Mouse (Mus musculus): ENCODE measurements around the gene Tmem19. TPM values are rescaled to one million over a fixed set of nuclear protein-coding genes. Genes with fewer than 3 reads are reported as not detected.

Gene Tmem19
- polyA plus RNA-seq, 1 experiment from 2014 or later, result 22.3 TPM

DNA sequence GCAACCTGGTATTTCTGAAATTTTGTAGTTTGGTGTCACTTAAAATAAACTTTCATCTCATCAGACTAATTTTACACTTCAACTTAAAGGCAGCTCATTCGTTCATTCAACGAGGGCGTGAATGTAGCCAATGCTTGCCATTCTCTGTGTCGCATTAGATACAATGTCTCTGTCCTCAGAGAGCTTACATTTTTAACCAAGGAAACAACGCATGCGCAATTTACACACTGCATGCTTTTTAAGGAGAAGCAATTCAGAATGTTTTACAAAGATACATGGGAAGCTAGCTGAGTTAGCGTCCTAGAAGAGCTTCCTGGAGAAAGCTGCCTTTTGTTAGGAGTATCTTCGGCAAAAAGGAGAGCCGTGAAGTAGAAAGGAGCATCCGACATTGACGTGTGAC is 46.0 kb downstream of the Tmem19 start:
- H3K9ac ChIP-seq (ENCODE audit: low read depth, low read length), result peak overlapping the region; percentile 95
- H3K4me2 ChIP-seq, result peak overlapping the region; percentile 75
- H3K9me3 ChIP-seq (replicated peaks; ENCODE audit: control insufficient read depth, low read length), result no peaks in the 10 kb centered on the region
- H3K27me3 ChIP-seq (ENCODE audit: control insufficient read depth, insufficient read depth, low read length), result no peaks in the 10 kb centered on the region
- H3K4me3 ChIP-seq (ENCODE audit: low read depth, low read length), result peak overlapping the region; percentile 95
- H3K36me3 ChIP-seq (ENCODE audit: control insufficient read depth, insufficient read depth, low read length), result no peaks in the 10 kb centered on the region
- no peak for ATAC-seq (replicated peaks; ENCODE audit: insufficient number of reproducible peaks, low FRiP score, low TSS enrichment)
- 41% methylated on average over 11 of the region's 11 CpGs for WGBS (ENCODE audit: insufficient replicate concordance)
- peak overlapping the region; percentile 98 for H3K27ac ChIP-seq (ENCODE audit: low read depth, low read length)
- H3K4me1 ChIP-seq (ENCODE audit: control insufficient read depth, insufficient read depth, low read length), result peaks cover 23% of the 10 kb centered on the region

- WGBS (ENCODE audit: insufficient replicate concordance), result under 1% methylated on average over 43 of the region's 48 CpGs
- Histone ChIP-seq H3K9ac (ENCODE audit: low read depth, low read length) (peak within 1 kb of the TSS; percentile 95), H3K36me3 (ENCODE audit: control insufficient read depth, insufficient read depth, low read length) (no peaks in the 10 kb centered on the region), H3K9me3 (replicated peaks; ENCODE audit: control insufficient read depth, low read length) (no peaks in the 10 kb centered on the region), H3K4me1 (ENCODE audit: control insufficient read depth, insufficient read depth, low read length) (peaks cover 29% of the 10 kb centered on the region), H3K27ac (ENCODE audit: low read depth, low read length) (peak within 1 kb of the TSS; percentile 98), H3K4me2 (peak within 1 kb of the TSS; percentile 75), H3K27me3 (ENCODE audit: control insufficient read depth, insufficient read depth, low read length) (no peaks in the 10 kb centered on the region), H3K4me3 (ENCODE audit: low read depth, low read length) (peak within 1 kb of the TSS; percentile 95)
- ATAC-seq (replicated peaks; ENCODE audit: insufficient number of reproducible peaks, low FRiP score, low TSS enrichment), result peak; percentile 89
Observed at GRCm38 (mm10) chr10:115315473-115316171, 46.7 kb downstream of the Tmem19 start, which contains the start of gene Rab21. Gene Rab21, minus strand, starts transcription at chr10:115315594.

- H3K9ac ChIP-seq (ENCODE audit: low read depth, low read length), result peak overlapping the region; percentile 95
- H3K9me3 ChIP-seq (replicated peaks; ENCODE audit: control insufficient read depth, low read length), result no peaks in the 10 kb centered on the region
- peak overlapping the region; percentile 95 for H3K4me3 ChIP-seq (ENCODE audit: low read depth, low read length)
- H3K27me3 ChIP-seq (ENCODE audit: control insufficient read depth, insufficient read depth, low read length), result no peaks in the 10 kb centered on the region
- peak overlapping the region; percentile 75 for H3K4me2 ChIP-seq
- peak; percentile 65 for ATAC-seq (replicated peaks; ENCODE audit: insufficient number of reproducible peaks, low FRiP score, low TSS enrichment)
- peak overlapping the region; percentile 98 for H3K27ac ChIP-seq (ENCODE audit: low read depth, low read length)
- H3K36me3 ChIP-seq (ENCODE audit: control insufficient read depth, insufficient read depth, low read length), result no peaks in the 10 kb centered on the region
- WGBS (ENCODE audit: insufficient replicate concordance), result under 1% methylated on average over 61 of the region's 73 CpGs
- peaks cover 30% of the 10 kb centered on the region for H3K4me1 ChIP-seq (ENCODE audit: control insufficient read depth, insufficient read depth, low read length)
Observed at GRCm38 (mm10) chr10:115314582-115315452, 47.5 kb downstream of the Tmem19 start.

- Histone ChIP-seq H3K36me3 (ENCODE audit: control insufficient read depth, insufficient read depth, low read length) (no peaks in the 10 kb centered on the region), H3K4me2 (peak overlapping the region; percentile 75), H3K27ac (ENCODE audit: low read depth, low read length) (no peak overlapping the region), H3K27me3 (ENCODE audit: control insufficient read depth, insufficient read depth, low read length) (no peaks in the 10 kb centered on the region), H3K4me3 (ENCODE audit: low read depth, low read length) (peak overlapping the region; percentile 95), H3K4me1 (ENCODE audit: control insufficient read depth, insufficient read depth, low read length) (peaks cover 30% of the 10 kb centered on the region), H3K9me3 (replicated peaks; ENCODE audit: control insufficient read depth, low read length) (no peaks in the 10 kb centered on the region), H3K9ac (ENCODE audit: low read depth, low read length) (peak overlapping the region; percentile 95)
- WGBS (ENCODE audit: insufficient replicate concordance), result 21% methylated on average over 6 of the region's 6 CpGs
- ATAC-seq (replicated peaks; ENCODE audit: insufficient number of reproducible peaks, low FRiP score, low TSS enrichment), result no peak
Observed at GRCm38 (mm10) chr10:115314287-115314581, 48.1 kb downstream of the Tmem19 start.

- H3K9ac ChIP-seq (ENCODE audit: low read depth, low read length), result peak overlapping the region; percentile 95; the same call in 1 of the 2 replicates
- WGBS (ENCODE audit: insufficient replicate concordance), result 81% methylated on average over 14 of the region's 14 CpGs
- H3K27me3 ChIP-seq (ENCODE audit: control insufficient read depth, insufficient read depth, low read length), result no peaks in the 10 kb centered on the region
- peaks cover 32% of the 10 kb centered on the region for H3K4me1 ChIP-seq (ENCODE audit: control insufficient read depth, insufficient read depth, low read length)
- H3K4me3 ChIP-seq (ENCODE audit: low read depth, low read length), result peak overlapping the region; percentile 95
- H3K36me3 ChIP-seq (ENCODE audit: control insufficient read depth, insufficient read depth, low read length), result no peaks in the 10 kb centered on the region
- peak overlapping the region; percentile 75 for H3K4me2 ChIP-seq
- no peak overlapping the region for H3K27ac ChIP-seq (ENCODE audit: low read depth, low read length)
- no peak for ATAC-seq (replicated peaks; ENCODE audit: insufficient number of reproducible peaks, low FRiP score, low TSS enrichment)
- H3K9me3 ChIP-seq (replicated peaks; ENCODE audit: control insufficient read depth, low read length), result no peaks in the 10 kb centered on the region
Observed at GRCm38 (mm10) chr10:115313641-115314286, 48.5 kb downstream of the Tmem19 start.

DNA sequence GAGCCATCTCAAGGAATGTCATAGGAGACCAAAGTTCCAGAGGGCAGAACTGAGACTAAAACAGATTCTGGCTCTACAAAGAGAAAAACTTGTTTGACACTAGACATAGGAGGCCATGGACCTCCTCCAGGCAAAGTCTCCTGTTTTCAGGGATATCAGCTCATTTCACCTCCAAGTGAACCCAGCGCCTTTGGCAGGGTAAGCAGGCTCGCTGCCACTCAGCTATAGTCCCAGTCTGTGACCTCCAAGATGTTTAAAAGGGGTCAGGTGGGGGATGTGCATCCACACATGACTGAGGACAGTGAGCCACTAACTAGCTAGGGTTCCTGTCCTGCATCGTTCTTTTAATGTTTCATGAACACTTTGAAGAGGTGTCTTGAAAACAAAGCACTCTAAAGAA is 49.6 kb downstream of the Tmem19 start:
- 41% methylated on average over 3 of the region's 3 CpGs for WGBS (ENCODE audit: insufficient replicate concordance)

GRCm38 (mm10) chr10:115312194-115312593 is 50.1 kb downstream of the Tmem19 start:
- no peak for ATAC-seq (replicated peaks; ENCODE audit: insufficient number of reproducible peaks, low FRiP score, low TSS enrichment)
- H3K4me3 ChIP-seq (ENCODE audit: low read depth, low read length), result no peak overlapping the region
- peaks cover 32% of the 10 kb centered on the region for H3K4me1 ChIP-seq (ENCODE audit: control insufficient read depth, insufficient read depth, low read length)
- H3K4me2 ChIP-seq, result no peak overlapping the region
- no peaks in the 10 kb centered on the region for H3K9me3 ChIP-seq (replicated peaks; ENCODE audit: control insufficient read depth, low read length)
- no peaks in the 10 kb centered on the region for H3K36me3 ChIP-seq (ENCODE audit: control insufficient read depth, insufficient read depth, low read length)
- WGBS (ENCODE audit: insufficient replicate concordance), result 83% methylated on average over 5 of the region's 5 CpGs
- H3K9ac ChIP-seq (ENCODE audit: low read depth, low read length), result no peak overlapping the region
- no peaks in the 10 kb centered on the region for H3K27me3 ChIP-seq (ENCODE audit: control insufficient read depth, insufficient read depth, low read length)
- H3K27ac ChIP-seq (ENCODE audit: low read depth, low read length), result no peak overlapping the region

More for the DNA sequence above, 49.6 kb downstream of the Tmem19 start:
- Histone ChIP-seq H3K36me3 (ENCODE audit: control insufficient read depth, insufficient read depth, low read length) (no peaks in the 10 kb centered on the region), H3K4me2 (peak overlapping the region; percentile 75), H3K9me3 (replicated peaks; ENCODE audit: control insufficient read depth, low read length) (no peaks in the 10 kb centered on the region), H3K4me3 (ENCODE audit: low read depth, low read length) (no peak overlapping the region), H3K27me3 (ENCODE audit: control insufficient read depth, insufficient read depth, low read length) (no peaks in the 10 kb centered on the region), H3K4me1 (ENCODE audit: control insufficient read depth, insufficient read depth, low read length) (peaks cover 32% of the 10 kb centered on the region), H3K9ac (ENCODE audit: low read depth, low read length) (no peak overlapping the region), H3K27ac (ENCODE audit: low read depth, low read length) (no peak overlapping the region)
- ATAC-seq (replicated peaks; ENCODE audit: insufficient number of reproducible peaks, low FRiP score, low TSS enrichment), result no peak

- no peak for ATAC-seq (replicated peaks; ENCODE audit: insufficient number of reproducible peaks, low FRiP score, low TSS enrichment)
- H3K4me1 ChIP-seq (ENCODE audit: control insufficient read depth, insufficient read depth, low read length), result peaks cover 31% of the 10 kb centered on the region
- no peaks in the 10 kb centered on the region for H3K36me3 ChIP-seq (ENCODE audit: control insufficient read depth, insufficient read depth, low read length)
- H3K4me2 ChIP-seq, result no peak overlapping the region
- no peak overlapping the region for H3K27ac ChIP-seq (ENCODE audit: low read depth, low read length)
- H3K9me3 ChIP-seq (replicated peaks; ENCODE audit: control insufficient read depth, low read length), result no peaks in the 10 kb centered on the region
- 86% methylated on average over 14 of the region's 14 CpGs for whole genome bisulfite sequencing (ENCODE audit: insufficient replicate concordance)
- no peak overlapping the region for H3K4me3 ChIP-seq (ENCODE audit: low read depth, low read length)
- H3K27me3 ChIP-seq (ENCODE audit: control insufficient read depth, insufficient read depth, low read length), result no peaks in the 10 kb centered on the region
- no peak overlapping the region for H3K9ac ChIP-seq (ENCODE audit: low read depth, low read length)
Observed at GRCm38 (mm10) chr10:115311263-115311965, 50.9 kb downstream of the Tmem19 start.

Measured in heart, embryonic 11.5 days (tissue).